Mouse (Mus musculus): ENCODE measurements around the gene Rps19bp1. TPM values are rescaled to one million over a fixed set of nuclear protein-coding genes. Genes with fewer than 3 reads are reported as not detected.

Gene Rps19bp1
- polyA plus RNA-seq, 1 experiment from 2014 or later, result 70.0 TPM

DNA sequence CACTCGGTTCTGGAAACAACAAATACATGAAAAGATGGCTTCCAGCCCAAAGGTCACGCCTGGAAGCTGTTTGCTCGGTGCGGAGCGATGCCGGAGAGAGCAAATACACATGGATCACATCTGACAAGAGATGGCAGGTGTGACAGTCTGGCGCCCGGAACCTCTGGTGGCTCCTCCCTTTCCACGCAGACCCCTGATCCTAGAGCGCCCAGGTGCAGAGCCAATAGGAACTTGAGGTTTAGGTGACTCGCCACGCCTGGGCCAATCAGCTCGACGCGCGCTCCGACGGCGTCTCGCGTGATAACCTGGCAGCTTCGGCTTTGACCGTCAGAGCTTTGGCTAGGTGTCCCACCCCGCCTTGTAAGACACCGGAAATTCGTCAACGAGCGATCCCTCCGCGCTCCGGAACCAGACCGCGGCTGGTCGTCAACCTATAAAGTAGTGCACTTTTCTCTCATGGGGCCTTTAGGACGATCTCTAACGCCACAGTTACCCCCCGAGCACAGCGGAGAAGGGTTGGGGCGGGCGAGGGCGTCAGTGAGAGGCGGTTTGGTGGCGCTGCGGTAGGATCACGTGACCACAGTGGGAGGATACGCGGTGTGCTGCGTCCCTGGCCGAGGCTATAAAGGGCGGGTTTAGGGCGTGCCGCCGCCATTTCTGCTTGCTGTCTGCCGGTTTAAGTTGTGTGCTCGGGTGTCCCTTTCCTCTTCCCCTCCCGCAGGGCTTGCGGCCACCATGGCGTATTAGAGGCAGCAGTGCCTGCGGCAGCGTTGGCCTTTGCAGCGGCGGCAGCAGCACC lies 9.1 kb downstream of the Rps19bp1 start, which contains the start of gene Atf4:
Gene Atf4 (plus strand): TSS at position 338 of the 799 bp plus-strand sequence.
- H3K4me3 ChIP-seq, result peak within 1 kb of the TSS; percentile 98
- WGBS, result under 1% methylated on average over 62 of the region's 62 CpGs
- peaks cover 65% of the 10 kb centered on the region for H3K4me1 ChIP-seq
- DNase-seq (ENCODE audit: low spot score), result peak; percentile 97
- peaks cover 65% of the 10 kb centered on the region for H3K36me3 ChIP-seq
- H3K27me3 ChIP-seq (ENCODE audit: low read depth, poor library complexity, severe bottlenecking), result no peaks in the 10 kb centered on the region; the same call in 1 of the 2 replicates
- H3K9me3 ChIP-seq (replicated peaks), result no peaks in the 10 kb centered on the region
- H3K27ac ChIP-seq, result peak within 1 kb of the TSS; percentile 99

DNA sequence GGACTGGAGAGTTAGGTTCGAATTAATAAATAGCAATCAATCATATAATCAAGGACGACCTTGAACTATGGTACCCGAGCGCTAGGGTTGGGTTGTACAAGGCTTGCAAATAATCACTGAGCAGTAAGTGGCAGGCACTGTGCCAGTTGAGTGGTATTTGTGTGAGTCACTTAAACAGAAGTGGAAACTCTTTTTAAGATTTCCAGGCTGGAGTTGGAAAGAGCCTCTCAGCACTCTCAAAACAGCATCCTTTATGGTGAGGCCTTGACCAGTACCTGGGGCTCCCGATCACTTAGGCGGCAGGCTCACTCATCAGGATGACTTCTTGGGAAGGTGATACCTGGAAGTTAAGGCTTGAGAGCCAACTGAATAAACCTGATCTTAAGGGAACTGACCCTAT lies 9.9 kb downstream of the Rps19bp1 start:
- peaks cover 65% of the 10 kb centered on the region for H3K4me1 ChIP-seq
- no peaks in the 10 kb centered on the region for H3K9me3 ChIP-seq (replicated peaks)
- peak overlapping the region; percentile 98 for H3K4me3 ChIP-seq
- DNase-seq (ENCODE audit: low spot score), result no peak
- no peaks in the 10 kb centered on the region; the same call in 1 of the 2 replicates for H3K27me3 ChIP-seq (ENCODE audit: low read depth, poor library complexity, severe bottlenecking)
- H3K27ac ChIP-seq, result peak overlapping the region; percentile 99
- WGBS, result 51% methylated on average over 6 of the region's 6 CpGs
- peaks cover 65% of the 10 kb centered on the region for H3K36me3 ChIP-seq

DNA sequence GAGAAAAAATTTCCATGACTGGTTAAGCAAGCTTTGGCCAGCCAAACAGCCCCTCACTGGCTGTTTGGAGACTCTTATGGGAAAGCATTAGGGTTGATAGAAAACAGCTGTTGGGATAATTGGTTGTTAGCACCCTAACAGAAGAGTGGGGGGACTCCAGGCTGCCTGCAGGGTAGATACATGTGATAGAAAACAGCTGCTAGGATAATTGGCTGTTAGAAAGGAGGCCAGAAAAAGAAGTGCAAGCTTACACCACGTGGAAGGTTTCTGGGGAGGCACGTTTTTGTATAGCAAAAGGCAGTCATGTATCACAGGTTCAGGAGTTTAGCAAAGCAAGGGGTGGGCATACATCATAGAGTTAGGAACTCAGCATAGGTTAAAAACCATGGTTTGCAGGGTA lies 10.6 kb downstream of the Rps19bp1 start:
- H3K36me3 ChIP-seq, result peaks cover 65% of the 10 kb centered on the region
- DNase-seq (ENCODE audit: low spot score), result peak; percentile 51
- peaks cover 62% of the 10 kb centered on the region for H3K4me1 ChIP-seq
- no peaks in the 10 kb centered on the region for H3K9me3 ChIP-seq (replicated peaks)
- no peaks in the 10 kb centered on the region; the same call in 1 of the 2 replicates for H3K27me3 ChIP-seq (ENCODE audit: low read depth, poor library complexity, severe bottlenecking)
- 9% methylated on average over 2 of the region's 2 CpGs for WGBS
- peak overlapping the region; percentile 98 for H3K4me3 ChIP-seq
- peak overlapping the region; percentile 99 for H3K27ac ChIP-seq

DNA sequence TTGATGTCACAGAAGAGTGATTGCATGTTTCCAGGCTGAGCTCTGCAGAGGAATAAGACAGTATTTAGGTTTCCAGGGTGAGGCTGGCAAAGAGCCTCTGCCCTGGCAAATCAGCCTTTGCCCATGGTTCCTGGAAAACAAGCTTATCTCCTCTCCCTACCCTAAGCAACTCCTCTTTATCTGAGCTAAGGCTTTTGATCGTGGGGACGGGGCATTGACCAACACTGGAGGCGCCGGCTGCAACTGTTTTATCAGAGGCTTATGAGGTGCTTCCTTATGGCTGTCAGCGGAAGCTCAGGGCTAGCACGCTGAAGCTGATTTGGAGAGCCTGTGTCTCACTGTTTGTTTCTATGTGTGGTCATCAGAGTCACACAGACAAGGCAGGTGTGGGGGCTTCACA lies 13.5 kb downstream of the Rps19bp1 start:
- H3K4me1 ChIP-seq, result peaks cover 40% of the 10 kb centered on the region
- 86% methylated on average over 6 of the region's 6 CpGs for WGBS
- H3K9me3 ChIP-seq (replicated peaks), result no peaks in the 10 kb centered on the region
- H3K4me3 ChIP-seq, result no peak overlapping the region
- no peak overlapping the region for H3K27ac ChIP-seq
- DNase-seq (ENCODE audit: low spot score), result no peak
- peaks cover 68% of the 10 kb centered on the region for H3K36me3 ChIP-seq
- H3K27me3 ChIP-seq (ENCODE audit: low read depth, poor library complexity, severe bottlenecking), result no peaks in the 10 kb centered on the region; the same call in 1 of the 2 replicates

DNA sequence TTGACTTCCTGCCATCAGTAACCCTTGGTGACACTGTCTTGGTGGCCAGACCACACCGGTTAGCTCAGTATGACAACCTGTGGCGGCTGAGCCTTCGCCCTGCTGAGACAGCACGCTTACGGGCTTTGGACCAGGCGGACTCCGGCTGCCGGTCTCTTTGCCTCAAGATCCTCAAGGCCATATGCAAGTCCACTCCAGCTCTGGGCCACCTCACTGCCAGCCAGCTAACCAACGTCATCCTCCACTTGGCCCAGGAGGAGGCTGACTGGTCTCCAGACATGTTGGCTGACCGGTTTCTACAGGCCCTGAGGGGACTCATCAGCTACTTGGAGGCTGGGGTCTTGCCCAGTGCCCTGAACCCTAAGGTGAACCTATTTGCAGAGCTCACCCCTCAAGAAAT lies 14.4 kb downstream of the Rps19bp1 start:
- Histone ChIP-seq H3K4me1 (peaks cover 39% of the 10 kb centered on the region), H3K4me3 (no peak overlapping the region), H3K9me3 (replicated peaks) (no peaks in the 10 kb centered on the region), H3K27me3 (ENCODE audit: low read depth, poor library complexity, severe bottlenecking) (no peaks in the 10 kb centered on the region; the same call in 1 of the 2 replicates), H3K36me3 (peaks cover 75% of the 10 kb centered on the region), H3K27ac (no peak overlapping the region)
- DNase-seq (ENCODE audit: low spot score), result no peak
- WGBS, result 94% methylated on average over 10 of the region's 10 CpGs

DNA sequence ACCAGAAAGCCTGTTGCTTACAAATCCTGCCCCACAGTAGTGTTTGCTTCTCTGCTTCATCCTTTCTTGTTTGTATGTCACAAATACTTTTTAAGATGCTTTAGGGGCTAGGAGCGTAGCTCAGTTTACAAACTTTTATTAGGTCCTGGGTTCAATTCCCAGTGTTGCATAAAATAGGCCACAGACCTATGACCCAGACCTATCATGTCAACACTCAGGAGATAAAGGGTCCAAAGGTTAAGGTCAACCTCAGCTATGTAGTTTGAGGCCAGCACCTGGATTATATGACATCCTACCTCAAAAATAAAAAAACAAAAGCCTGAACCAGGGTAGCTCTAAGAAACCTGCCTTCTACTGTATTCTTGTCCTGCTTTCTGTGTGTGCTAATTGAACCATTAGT lies 15.5 kb downstream of the Rps19bp1 start:
- no peak overlapping the region for H3K27ac ChIP-seq
- peaks cover 28% of the 10 kb centered on the region for H3K4me1 ChIP-seq
- 86% methylated on average over 1 of the region's 1 CpGs for WGBS
- H3K9me3 ChIP-seq (replicated peaks), result no peaks in the 10 kb centered on the region
- peaks cover 85% of the 10 kb centered on the region for H3K36me3 ChIP-seq
- H3K27me3 ChIP-seq (ENCODE audit: low read depth, poor library complexity, severe bottlenecking), result no peaks in the 10 kb centered on the region; the same call in 1 of the 2 replicates
- H3K4me3 ChIP-seq, result no peak overlapping the region
- no peak for DNase-seq (ENCODE audit: low spot score)

DNA sequence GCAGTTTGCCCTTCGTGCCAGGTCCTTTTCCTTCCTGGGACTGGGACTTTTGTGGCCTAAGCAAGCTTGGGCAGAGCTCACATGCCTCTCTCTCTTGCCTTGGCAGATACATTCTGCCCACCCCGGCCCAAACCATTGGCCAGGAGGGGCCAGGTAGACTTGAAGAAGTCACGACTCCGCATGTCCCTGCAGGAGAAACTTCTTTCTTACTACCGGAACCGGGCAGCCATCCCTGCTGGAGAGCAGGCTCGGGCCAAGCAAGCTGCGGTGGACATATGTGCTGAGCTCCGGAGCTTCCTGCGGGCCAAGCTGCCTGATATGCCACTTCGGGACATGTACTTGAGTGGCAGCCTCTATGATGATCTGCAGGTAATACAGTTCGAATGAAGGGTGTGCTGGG lies 16.0 kb downstream of the Rps19bp1 start:
- 94% methylated on average over 12 of the region's 12 CpGs for WGBS
- H3K4me3 ChIP-seq, result no peak overlapping the region
- DNase-seq (ENCODE audit: low spot score), result no peak
- H3K4me1 ChIP-seq, result peaks cover 24% of the 10 kb centered on the region
- H3K36me3 ChIP-seq, result peaks cover 90% of the 10 kb centered on the region
- H3K9me3 ChIP-seq (replicated peaks), result no peaks in the 10 kb centered on the region
- H3K27ac ChIP-seq, result no peak overlapping the region
- no peaks in the 10 kb centered on the region; the same call in 1 of the 2 replicates for H3K27me3 ChIP-seq (ENCODE audit: low read depth, poor library complexity, severe bottlenecking)

DNA sequence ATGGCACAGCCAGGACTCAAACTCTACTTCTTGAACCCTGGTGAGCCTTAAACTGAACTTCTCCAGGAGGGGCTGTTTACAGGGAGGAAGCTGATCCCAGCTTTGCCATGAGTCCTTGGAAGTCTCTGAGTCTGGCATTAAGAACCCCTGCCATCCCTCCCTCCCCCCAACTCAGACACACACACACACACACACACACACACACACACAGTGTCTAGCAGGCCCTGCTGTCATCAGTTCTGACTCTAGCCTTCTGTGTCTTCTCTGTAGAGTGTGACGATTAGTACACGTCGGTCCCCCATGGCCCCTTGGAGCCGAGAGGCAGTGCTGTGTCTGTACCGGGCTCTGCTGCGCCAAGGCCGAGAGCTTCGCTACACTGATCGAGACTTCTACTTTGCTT lies 28.6 kb downstream of the Rps19bp1 start, which contains the start of gene AC140267.1:
Gene AC140267.1 (plus strand): TSS at position 301 of the 400 bp plus-strand sequence.
- no peaks in the 10 kb centered on the region for H3K9me3 ChIP-seq (replicated peaks)
- H3K4me3 ChIP-seq, result peak within 1 kb of the TSS; percentile 77
- peaks cover 47% of the 10 kb centered on the region for H3K36me3 ChIP-seq
- 97% methylated on average over 9 of the region's 9 CpGs for WGBS
- H3K4me1 ChIP-seq, result peaks cover 23% of the 10 kb centered on the region
- H3K27ac ChIP-seq, result peak within 1 kb of the TSS; percentile 87
- no peak for DNase-seq (ENCODE audit: low spot score)
- no peaks in the 10 kb centered on the region for H3K27me3 ChIP-seq (ENCODE audit: low read depth, poor library complexity, severe bottlenecking)

DNA sequence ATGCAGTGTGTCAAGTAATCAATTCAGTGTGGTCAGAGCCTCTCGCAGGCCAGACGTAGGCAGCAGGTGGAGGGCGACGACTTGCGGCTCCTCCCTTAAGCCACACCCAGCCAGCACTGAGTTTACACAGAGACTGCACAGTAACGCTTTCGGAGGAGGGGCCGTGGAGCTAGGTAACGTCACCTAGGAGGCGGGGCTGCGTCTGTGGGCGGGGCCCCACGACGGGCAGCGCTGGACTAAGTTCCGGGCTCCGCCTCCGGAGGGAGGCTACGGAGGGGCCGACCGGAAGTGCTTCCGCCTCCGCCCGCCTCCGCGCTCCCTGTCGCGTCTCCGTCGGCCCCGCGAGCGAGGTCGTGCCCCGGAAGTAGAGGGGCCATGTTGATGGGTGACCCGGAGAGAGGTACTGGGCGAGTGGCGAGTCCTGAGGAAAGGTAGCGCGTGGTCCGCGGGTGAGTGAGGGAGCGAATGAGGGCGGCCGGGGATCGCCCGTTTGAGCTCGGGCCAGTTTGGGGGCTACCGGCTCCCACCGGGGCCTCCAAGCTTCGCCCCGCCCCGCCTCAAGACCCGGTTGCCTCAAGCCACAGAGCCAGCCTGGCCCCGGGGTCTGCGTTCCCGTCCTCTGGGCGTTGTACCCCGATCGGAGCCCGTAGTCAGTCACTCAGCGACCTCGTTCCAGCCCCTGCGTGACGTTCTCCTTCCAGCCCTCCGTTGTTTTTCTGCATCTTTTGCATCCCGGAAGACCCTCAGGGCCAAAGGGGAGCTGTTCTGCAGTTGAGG lies 30.2 kb downstream of the Rps19bp1 start, which contains the start of gene Mief1:
Gene Mief1 (plus strand): TSS at position 286 of the 777 bp plus-strand sequence.
- under 1% methylated on average over 67 of the region's 67 CpGs for WGBS
- Histone ChIP-seq H3K4me3 (peak within 1 kb of the TSS; percentile 77), H3K9me3 (replicated peaks) (no peaks in the 10 kb centered on the region), H3K4me1 (peaks cover 23% of the 10 kb centered on the region), H3K27me3 (ENCODE audit: low read depth, poor library complexity, severe bottlenecking) (no peaks in the 10 kb centered on the region), H3K27ac (peak within 1 kb of the TSS; percentile 87), H3K36me3 (peaks cover 37% of the 10 kb centered on the region)
- DNase-seq (ENCODE audit: low spot score), result peak; percentile 96

DNA sequence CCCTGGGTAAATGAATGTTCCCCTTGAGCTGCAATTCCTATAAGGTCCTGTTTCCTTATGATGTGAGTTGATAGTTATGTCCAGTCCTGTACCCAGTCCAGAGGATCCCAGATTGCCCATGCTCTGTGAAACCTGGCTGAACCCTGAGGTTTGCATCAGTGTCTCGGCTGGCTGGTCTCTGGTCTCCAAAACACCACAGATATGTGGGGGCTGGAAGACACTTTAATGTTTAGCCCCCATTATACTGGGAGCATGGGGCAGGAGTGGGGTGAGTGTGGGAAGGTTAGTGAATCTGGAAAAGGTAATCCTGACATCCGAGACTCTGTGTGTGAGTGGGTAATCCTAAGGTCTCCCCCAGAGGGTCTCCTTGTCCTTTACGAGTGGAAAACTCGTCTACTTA lies 31.1 kb downstream of the Rps19bp1 start:
- no peaks in the 10 kb centered on the region for H3K9me3 ChIP-seq (replicated peaks)
- H3K4me1 ChIP-seq, result peaks cover 23% of the 10 kb centered on the region
- H3K4me3 ChIP-seq, result peak overlapping the region; percentile 77; the same call in 1 of the 2 replicates
- no peak for DNase-seq (ENCODE audit: low spot score)
- peak overlapping the region; percentile 87 for H3K27ac ChIP-seq
- WGBS, result 80% methylated on average over 4 of the region's 4 CpGs
- peaks cover 29% of the 10 kb centered on the region for H3K36me3 ChIP-seq
- H3K27me3 ChIP-seq (ENCODE audit: low read depth, poor library complexity, severe bottlenecking), result no peaks in the 10 kb centered on the region

DNA sequence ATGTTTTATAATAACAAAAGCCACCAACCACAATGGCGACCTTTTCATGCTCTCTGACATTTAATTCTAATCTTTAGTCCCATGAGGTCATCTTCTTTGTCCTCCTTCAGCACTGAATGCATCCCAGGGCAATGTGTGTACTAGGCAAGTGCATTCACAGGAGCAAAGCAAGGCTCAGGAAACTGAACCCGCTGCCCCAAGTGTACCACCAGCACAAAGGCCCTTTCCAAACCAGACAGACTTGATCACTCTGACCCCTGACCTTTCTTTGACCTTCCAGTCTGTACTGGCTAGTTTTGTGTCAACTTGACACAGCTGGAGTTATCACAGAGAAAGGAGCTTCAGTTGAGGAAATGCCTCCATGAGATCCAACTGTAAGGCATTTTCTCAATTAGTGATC lies 31.8 kb downstream of the Rps19bp1 start:
- Histone ChIP-seq H3K36me3 (peaks cover 21% of the 10 kb centered on the region), H3K27me3 (ENCODE audit: low read depth, poor library complexity, severe bottlenecking) (no peaks in the 10 kb centered on the region), H3K4me3 (no peak overlapping the region), H3K9me3 (replicated peaks) (no peaks in the 10 kb centered on the region), H3K4me1 (peaks cover 23% of the 10 kb centered on the region), H3K27ac (no peak overlapping the region)
- WGBS, result 71% methylated on average over 2 of the region's 2 CpGs
- DNase-seq (ENCODE audit: low spot score), result no peak

DNA sequence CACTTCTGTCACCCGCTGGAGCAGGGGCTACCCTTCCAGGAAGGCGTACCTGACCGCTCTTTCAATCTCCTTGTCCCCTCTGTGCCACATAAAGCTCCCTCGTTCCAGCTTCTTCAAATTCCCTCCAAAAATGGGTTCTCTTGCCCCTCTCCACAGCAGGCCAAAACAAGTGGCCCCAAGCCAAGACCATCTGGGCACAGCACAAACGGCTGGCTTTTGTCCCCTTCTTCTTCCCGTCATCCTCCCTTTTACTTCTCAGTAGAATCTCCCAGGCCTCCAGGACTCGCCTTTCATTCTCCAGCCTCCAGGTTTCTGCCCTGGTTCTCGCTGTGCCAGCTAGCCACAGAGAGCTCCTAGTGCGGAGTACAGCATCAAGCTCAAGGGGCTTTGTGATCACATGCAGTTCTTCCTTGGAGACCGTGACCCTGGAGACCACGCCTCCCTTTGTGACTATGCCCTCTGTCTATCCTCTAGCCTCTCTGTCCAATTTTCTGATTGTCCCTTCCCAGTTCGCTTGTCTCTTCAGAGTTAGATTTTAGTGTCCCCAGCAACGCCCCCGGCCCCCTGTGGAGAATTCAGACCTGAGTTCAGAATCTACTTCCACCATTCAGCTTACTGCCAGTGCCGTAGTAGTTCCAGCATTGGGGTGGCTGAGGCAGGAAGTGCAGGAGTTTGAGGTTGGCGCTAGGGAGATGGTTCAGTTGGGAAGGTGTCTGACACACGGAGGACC lies 35.9 kb downstream of the Rps19bp1 start:
- Histone ChIP-seq H3K4me3 (no peak overlapping the region), H3K27me3 (ENCODE audit: low read depth, poor library complexity, severe bottlenecking) (no peaks in the 10 kb centered on the region), H3K36me3 (no peaks in the 10 kb centered on the region), H3K27ac (no peak overlapping the region), H3K4me1 (peaks cover 4% of the 10 kb centered on the region), H3K9me3 (replicated peaks) (no peaks in the 10 kb centered on the region)
- 80% methylated on average over 17 of the region's 17 CpGs for WGBS
- no peak for DNase-seq (ENCODE audit: low spot score)
